Mouse (Mus musculus): Measurements from ENCODE around the gene 4930595M18Rik.

4930595M18Rik gene

DNA sequence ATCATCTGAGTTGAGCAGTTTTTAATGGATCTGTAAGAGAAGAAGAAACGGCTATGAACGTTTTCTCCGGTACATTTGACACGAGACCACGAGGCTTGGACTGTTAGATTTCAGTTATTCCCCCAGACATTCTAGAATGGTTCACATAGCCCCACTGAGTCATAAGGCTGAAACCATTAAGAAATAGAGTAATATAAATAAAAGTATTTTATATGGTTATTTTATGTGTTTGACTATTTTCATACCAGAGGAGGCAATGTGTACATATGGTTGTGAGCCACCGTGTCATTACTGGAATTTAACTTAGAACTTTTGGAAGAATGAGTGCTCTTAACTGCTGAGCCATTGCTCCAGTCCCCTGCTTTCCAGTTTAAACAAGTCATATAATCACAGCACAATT is at the start of gene 4930595M18Rik:
TSS of gene 4930595M18Rik (minus strand) at position 101 of the 400 bp plus-strand sequence.
- in situ Hi-C loops (cut with MboI, MseI): no loop called here

DNA sequence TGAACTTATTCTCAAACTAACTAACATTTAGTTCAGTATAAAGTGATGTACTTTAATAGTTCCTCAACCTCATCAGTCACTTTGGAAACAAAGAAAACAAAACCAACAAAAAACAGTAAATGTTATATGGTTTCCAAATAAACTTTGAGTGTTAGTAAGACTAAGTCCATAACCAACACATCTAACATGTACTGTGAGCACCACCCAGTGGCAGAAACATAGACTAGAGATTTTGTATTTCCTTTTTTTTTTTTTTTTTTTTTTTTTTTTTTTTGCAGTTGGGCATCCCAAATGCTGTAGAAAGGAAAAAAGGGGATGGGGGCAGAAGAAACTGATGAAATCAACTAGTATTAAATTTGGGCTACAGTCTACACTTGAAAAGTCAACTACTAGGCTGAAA is 14.6 kb upstream of the 4930595M18Rik start:
- in situ Hi-C loops (cut with MboI, MseI): no loop called here
